Mouse (Mus musculus) lung, adult 18-20 months (tissue): ENCODE measurements around the gene P2ry10b.
A peak's percentile ranks its signal among the peaks of the same experiment; 100 is the strongest.

Experiments
- DNase-seq, 2 experiments: peaks; one replicate each; pipeline ENCODE4 v3.0.0; 2022; ENCODE audit warnings: mixed read lengths in 2 of 2

P2ry10b gene

DNA sequence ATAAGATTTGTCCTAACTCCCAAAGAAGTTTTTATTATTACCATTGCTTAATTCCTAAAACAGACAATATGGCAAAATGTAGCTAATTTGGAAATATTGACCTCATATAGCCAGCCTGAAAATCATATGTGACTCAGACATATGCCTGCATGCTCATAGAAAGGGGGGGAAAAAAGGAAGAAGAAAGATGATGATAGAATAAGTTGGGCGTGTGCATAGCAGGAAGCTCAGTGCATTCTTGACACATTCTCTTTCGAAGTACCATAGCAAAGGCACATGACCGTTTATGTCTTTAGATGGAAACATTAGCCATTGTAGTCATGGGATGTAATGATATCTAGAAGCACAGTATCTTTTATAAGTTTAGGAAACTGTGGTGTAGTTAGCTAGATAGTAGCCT lies at the start of gene P2ry10b:
TSS of gene P2ry10b (plus strand) at position 247 of the 400 bp plus-strand sequence.
- DNase-seq: no peak

DNA sequence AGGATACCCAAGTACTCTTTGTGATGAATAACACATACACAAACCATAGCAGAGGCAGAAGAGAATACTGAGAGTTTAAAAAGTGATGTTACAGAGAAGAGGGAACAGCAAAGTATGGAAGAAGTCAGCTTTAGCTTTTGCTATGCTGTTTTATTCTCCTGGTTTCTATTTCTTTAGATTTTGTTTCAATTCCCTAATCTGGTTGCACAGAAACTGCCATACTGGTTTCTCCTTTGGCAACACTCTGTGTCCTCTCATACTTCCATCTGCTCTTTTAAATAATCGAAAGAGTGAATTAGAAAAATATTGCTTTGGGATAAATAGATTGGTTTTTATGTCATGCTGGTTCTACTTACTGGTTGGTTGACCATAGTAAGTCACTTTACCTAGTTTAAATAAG lies 32.4 kb upstream of the P2ry10b start:
- DNase-seq: no peak

DNA sequence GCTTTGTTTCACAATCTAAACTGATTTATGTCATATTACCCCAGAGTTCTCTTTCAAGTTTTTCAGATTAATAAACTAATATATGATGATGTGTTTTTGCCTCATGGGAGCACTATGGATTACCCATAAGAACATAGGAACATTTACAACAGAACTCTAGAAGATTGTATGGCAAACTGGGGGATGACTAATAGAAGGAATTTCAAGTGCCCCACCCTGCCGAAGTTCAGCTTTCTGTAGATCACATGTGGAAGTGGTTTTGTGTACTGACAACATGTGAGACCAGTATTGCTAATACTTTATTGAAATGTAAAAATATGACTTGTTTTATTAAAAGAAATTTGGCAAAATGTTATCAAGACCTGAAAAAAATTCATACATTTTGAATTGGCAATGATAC lies 31.7 kb upstream of the P2ry10b start:
- DNase-seq: no peak

DNA sequence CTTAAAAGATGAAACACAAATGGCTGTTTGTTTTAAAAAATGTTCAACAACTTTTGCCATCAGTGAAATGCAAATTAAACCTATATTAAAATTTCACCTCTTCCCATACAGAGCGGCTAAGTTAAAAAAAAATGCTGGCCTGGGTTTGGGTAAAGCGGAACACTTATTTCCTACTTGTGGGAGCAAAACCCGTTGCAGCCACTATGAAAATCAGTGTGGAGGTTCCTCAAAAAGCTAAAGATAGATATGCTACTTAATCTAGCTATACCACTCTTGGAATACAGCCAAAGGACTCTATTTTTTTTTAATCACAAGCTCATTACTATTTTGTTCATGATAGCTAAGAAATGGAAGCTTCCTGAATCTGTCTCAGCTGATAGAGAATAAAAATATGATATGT lies 5.5 kb upstream of the P2ry10b start:
- no peak for DNase-seq

DNA sequence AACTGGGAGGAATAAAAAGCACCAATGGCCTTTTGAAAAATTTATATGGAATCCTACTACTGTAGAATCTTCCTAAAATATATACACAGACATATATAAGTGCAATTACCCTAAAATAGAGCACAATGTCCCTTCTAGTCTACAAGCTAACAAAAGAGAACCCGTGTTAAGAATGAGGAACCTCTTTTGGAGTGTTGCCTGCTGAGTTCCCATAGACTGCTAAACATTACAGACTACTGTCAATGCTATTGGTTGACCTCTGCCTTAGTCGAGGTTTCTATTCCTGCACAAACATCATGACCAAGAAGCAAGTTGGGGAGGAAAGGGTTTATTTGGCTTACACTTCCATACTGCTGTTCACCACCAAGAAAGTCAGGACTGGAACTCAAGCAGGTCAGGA lies 4.8 kb upstream of the P2ry10b start:
- DNase-seq: no peak

DNA sequence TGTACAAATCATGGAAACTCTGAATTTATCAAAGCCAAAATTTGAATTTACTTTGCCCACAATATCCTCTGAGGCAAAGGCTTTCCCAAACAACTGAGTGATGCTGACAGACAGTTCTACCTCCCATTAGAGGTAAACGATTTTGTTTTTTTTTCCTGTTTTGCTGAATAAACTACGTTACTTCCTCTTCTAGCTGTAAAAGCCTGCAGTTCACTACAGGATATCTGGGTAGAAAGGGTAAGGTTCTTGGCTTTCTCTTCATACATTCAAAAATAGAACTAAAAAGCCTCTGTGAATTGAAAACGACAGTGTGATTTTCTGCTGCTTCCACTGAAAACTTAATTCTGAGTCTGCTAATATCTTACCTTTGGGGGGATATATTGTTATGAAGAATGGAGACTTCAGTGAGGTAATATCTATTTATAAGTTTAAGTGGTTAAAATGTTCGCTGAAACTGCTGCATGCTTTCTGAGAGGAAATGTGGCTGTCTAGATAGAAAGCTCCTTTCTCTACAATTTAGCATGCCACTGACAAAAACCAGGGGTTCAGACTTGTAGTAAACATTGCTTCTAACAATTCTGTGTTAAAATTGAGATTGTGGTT lies 765 bp downstream of the P2ry10b start:
- DNase-seq: no peak

DNA sequence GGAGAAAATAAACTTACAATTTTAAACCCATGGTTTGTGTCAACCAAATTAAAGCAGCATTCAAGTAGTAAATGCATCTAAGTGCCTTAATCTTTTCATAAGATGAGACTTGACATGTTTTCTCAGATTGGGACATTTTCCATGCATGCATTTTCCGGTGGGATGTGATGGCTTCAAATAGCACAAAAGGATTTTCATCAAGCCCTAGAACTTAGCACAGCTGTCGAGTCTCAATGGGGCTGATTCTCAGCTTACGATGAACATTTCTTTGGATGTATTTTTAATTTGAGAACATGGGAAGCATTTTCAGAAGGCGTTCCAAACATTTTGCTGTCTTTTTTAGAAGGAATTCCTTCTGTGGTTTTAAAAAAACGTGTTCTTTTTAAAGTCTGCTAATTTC lies 1.3 kb downstream of the P2ry10b start:
- no peak for DNase-seq

DNA sequence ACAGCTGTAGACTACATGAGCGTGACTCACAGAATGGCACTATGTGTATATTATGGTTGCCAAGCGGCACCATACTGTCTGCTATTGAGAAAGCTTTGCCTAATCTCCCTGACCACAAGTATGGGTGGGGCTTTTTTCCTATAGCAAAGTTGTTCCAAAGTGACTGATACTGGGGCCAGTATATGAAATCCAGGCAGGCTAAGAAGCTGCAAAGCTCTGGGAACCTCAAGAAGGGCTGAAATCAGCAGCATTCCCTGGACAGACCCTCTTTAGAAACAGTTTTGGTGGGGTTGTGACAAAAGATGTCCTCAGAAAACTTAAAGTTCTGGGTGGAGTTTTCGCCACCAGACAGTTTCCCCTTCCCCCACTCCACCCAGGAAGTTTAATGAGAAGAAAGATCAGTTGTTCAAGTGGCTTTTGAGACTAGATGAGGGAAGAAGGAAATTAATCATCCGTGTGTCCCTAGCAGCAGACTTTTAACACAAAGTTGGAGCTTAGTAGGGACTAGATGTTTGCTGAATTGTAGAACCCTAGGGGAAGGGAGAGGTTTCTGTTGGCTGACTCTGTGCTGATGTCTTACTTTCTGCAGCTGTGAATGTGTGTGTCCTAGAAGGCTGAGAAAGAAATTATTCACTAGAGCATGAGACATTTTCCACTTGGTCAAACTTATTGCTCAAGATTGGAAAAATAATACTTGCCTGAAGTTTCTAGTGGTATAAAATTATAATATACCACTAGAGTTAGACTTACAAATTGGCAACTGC lies 2.2 kb downstream of the P2ry10b start:
- peak; percentile 4 to 25 for DNase-seq

DNA sequence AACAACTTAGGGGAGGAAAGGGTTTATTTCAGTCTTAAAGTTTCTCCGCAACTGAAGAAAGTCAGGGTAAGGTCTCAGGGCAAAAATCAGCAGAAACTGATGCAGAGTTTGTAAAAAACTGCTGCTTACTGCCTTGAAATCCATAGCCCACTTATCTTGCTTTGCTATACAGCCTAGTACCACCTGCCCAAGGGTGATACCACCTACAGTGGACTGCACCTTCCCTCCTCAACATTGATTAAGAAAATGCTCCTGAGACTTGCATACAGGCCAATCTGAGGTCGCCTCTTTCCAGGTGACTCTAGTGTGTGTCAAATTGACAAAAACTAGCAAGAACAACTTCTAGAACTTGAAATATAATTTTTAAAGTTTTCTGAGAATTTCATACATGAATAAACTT lies 7.3 kb downstream of the P2ry10b start:
- no peak for DNase-seq

DNA sequence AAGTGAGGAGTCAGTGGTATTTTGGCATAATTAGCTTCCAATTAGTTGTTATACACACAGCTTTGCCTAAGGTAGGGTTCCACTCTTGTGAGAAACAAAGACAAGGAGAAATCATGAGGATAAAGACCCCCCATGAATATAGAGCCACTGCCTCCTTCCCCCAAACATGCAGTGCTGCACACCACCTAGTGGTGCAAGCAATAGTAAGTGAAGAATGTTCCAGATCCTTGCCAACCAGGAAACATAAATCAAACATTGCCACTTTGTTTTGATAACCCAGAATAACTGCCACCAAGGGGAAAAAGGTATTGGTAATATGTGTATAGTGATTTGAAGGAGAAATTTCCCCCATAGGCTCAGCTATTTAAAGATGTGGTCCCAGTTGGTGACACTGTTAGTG lies 11.8 kb downstream of the P2ry10b start:
- DNase-seq: no peak

DNA sequence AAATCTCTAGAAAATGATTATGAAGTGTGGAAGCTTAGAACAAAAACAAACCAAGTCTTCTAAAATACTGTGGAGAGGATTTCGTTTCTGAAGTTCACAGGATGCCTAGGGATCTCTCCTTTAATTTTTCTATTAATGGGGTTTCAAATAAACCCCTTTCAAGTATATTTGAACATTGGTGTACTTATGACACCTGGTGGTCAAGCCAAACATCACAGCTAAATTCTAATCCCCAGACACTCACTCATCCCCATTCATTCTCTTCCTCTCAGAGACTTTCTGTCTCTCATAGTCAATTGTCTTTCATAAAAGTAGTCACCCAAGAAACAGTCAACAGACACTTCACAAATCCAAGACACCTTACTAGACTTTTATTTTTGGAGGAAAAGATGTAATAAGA lies 19.6 kb downstream of the P2ry10b start:
- no peak for DNase-seq

DNA sequence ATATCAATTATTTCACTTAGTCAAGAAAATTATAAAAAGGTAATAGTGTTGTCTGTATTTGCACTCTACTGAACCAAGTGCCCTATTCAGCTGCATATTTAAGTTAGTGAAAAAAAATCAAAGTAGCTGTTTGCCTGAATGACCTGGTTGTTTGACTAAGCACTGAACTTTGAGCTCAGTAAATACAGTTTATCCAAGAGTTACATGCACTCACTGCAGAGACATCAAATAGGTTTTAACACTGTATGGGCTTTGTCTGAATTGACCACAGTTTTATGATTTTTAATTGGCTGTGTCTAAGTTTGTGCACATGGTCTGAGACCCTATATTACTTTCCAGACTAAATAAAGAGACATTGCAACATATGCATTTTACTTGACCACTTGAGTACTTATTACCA lies 20.4 kb downstream of the P2ry10b start:
- DNase-seq: no peak

DNA sequence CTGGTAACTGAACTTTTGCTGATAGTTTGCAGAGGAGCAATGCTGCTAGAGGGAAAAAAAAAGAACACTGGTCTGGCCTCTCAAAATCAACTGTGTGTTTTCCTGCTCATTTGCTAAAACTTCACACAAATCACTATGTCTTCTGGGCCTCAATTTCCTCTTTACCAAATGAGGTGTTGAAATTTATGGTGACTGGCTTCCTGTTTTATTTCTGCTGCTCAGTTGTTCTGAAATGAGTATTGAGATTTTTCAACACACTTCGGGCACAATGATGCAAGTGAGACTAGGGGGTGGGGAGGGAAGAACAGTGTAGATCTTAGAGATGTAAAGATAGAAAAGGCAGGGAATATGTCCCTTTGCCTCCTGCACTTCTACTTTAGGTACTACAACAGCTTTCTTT lies 30.0 kb downstream of the P2ry10b start:
- no peak for DNase-seq

DNA sequence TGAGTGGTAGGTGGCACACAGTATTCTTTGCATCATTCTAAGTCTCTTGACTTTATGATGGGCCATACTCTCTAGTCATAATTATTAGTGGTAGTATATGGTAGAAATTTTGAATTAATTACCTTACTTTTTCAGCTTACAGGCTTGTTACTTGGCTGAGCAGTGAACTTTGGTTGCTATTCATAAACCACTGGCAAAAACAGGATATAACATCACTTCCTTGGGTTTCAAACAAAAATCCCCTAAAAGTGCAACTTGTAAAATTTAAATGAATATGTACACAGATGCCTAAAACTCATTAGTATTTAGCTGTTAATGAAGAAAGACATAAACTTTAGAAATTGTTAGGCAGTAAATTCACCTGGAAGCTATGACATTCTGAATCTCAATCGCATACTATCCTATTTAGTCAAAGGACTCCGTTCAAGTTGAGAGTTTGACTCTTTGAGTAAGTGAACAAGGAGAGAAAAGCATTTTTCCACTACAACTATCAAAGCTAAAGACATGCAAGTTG lies 68.9 kb downstream of the P2ry10b start:
- no peak for DNase-seq
